Mouse (Mus musculus) liver, embryonic 14.5 days (tissue): ENCODE results near the gene Foxp2. TPM values are rescaled to one million over a fixed set of nuclear protein-coding genes. Genes with fewer than 3 reads are reported as not detected.

Experiments used
- ATAC-seq: fragments of 200-750 bp; cut with Nextera tagmentation; 2 replicates; pipeline ENCODE4 v1.8.0; 2017; ENCODE audit warnings: moderate number of reproducible peaks, mild to moderate bottlenecking, moderate library complexity; ENCODE audit not compliant: insufficient read depth
- DNase-seq, 3 experiments: peaks; one replicate each; pipeline ENCODE4 v3.0.0-alpha.2; 2012 to 2013; ENCODE audit warnings: low read depth in 3 of 3, low spot score in 3 of 3
- H3K27ac ChIP-seq: fragments of 300-500 bp; sonication (generic); 2 replicates; pipeline ENCODE4 v1.5.1; 2014; ENCODE audit warnings: moderate library complexity, mild to moderate bottlenecking, control low read depth, inconsistent platforms
- H3K27me3 ChIP-seq: fragments of 300-500 bp; sonication (generic); 2 replicates; pipeline ENCODE4 v1.6.1; 2014; ENCODE audit warnings: mild to moderate bottlenecking, low read length, moderate library complexity; ENCODE audit not compliant: control insufficient read depth, insufficient read depth
- H3K36me3 ChIP-seq: fragments of 300-500 bp; sonication (generic); replicated peaks from 2 replicates; pipeline ENCODE4 v1.6.1; 2014; ENCODE audit warnings: low read depth; ENCODE audit not compliant: control insufficient read depth, insufficient read depth
- H3K4me1 ChIP-seq, 2 experiments: fragments of 200-500 bp in 1 of 2; fragments of 300-500 bp in 1 of 2; sonication (generic) in 1 of 2; replicated peaks; 2 replicates each; pipeline ENCODE4 v1.6.1; 2012 to 2014; ENCODE audit warnings: antibody characterized with exemption in 1 of 2, inconsistent platforms in 1 of 2, low read length in 1 of 2; ENCODE audit not compliant: control insufficient read depth in 2 of 2, insufficient read depth in 2 of 2
- H3K4me2 ChIP-seq: fragments of 300-500 bp; sonication (generic); 2 replicates; pipeline ENCODE4 v1.6.1; 2014; ENCODE audit warnings: low read depth, mild to moderate bottlenecking, control low read depth, moderate library complexity
- H3K4me3 ChIP-seq, 2 experiments: fragments of 200-500 bp in 1 of 2; fragments of 300-500 bp in 1 of 2; sonication (generic) in 1 of 2; 2 replicates each; pipeline ENCODE4 v1.5.1; 2012 to 2014; ENCODE audit warnings: low read depth in 2 of 2, low read length in 2 of 2, mild to moderate bottlenecking in 2 of 2, control low read depth in 1 of 2, inconsistent platforms in 1 of 2, moderate library complexity in 1 of 2; ENCODE audit not compliant: insufficient read depth in 1 of 2
- H3K9ac ChIP-seq: fragments of 300-500 bp; sonication (generic); replicated peaks from 2 replicates; pipeline ENCODE4 v1.6.1; 2014; ENCODE audit warnings: mild to moderate bottlenecking, control low read depth, moderate library complexity
- H3K9me3 ChIP-seq: fragments of 300-500 bp; sonication (generic); 2 replicates; pipeline ENCODE4 v1.6.1; 2016; ENCODE audit warnings: low read length, mixed read lengths; ENCODE audit not compliant: control insufficient read depth
- CTCF ChIP-seq: IDR thresholded peaks from 2 replicates; pipeline ENCODE4 v1.5.1; 2016; ENCODE audit warnings: antibody characterized with exemption, low read depth, control low read depth
- EP300 ChIP-seq: IDR thresholded peaks from 2 replicates; pipeline ENCODE4 v1.6.1; 2016; ENCODE audit warnings: antibody characterized with exemption, low read depth
- WGBS: fragments of 180-500 bp; shearing (Covaris S2); extraction: QIAGEN DNeasy Blood & Tissue Kit; methylation state at CpG from one replicate; pipeline ENCODE4 v1.1.7; 2014; ENCODE audit not compliant: insufficient replicate concordance; 5-methylcytosine and 5-hydroxymethylcytosine counted together
- polyA plus RNA-seq, 2 experiments: library from polyadenylated mRNA; depleted of rRNA in 1 of 2; stranded (reverse) in 1 of 2; unstranded in 1 of 2; fragments of >200 nt; fragmentation: Nextera tagmentation in 1 of 2; extraction: Ambion mirVana in 1 of 2; gene quantifications; 2 replicates each; pipeline versions ENCODE4 v1.2.1 to v1.2.3; 2012 to 2014

The Foxp2 gene
- 0.25 and 0.27 TPM in 2 replicates for polyA plus RNA-seq (2012; rRNA removed)
- 0.18 and 0.28 TPM in 2 replicates for polyA plus RNA-seq (2014; fragmentation: Nextera tagmentation; extraction: Ambion mirVana)

GRCm38 (mm10) chr6:14901183-14901970, at the start of gene Foxp2:
Gene Foxp2 (plus strand): TSS chr6:14901349.
- WGBS: under 1% methylated on average over 80 of the region's 80 CpGs
- ATAC-seq: peak; percentile 44; the same call in 1 of the 2 replicates
- peak within 1 kb of the TSS; percentile 46 to 47 for H3K4me3 ChIP-seq
- peak within 1 kb of the TSS; percentile 54 for H3K4me2 ChIP-seq
- TF ChIP-seq CTCF (no peak), EP300 (no peak)
- H3K27ac ChIP-seq: no peak within 1 kb of the TSS
- H3K9me3 ChIP-seq: no peaks in the 10 kb centered on the region
- no peak within 1 kb of the TSS for H3K9ac ChIP-seq
- H3K36me3 ChIP-seq: no peaks in the 10 kb centered on the region
- H3K27me3 ChIP-seq: peaks cover 48% of the 10 kb centered on the region
- H3K4me1 ChIP-seq: 0 out of 4 replicates have a peak, but pooled peaks cover 0 to 2% of the 10 kb centered on the region in 2 experiments
- DNase-seq: no peak

GRCm38 (mm10) chr6:14885199-14885598, 15.9 kb upstream of the Foxp2 start:
- H3K4me1 ChIP-seq: no peaks in the 10 kb centered on the region
- DNase-seq (no peak), ATAC-seq (no peak)
- no peak overlapping the region for H3K4me3 ChIP-seq
- no peaks in the 10 kb centered on the region for H3K9me3 ChIP-seq
- H3K27ac ChIP-seq: no peak overlapping the region
- H3K9ac ChIP-seq: no peak overlapping the region
- no peaks in the 10 kb centered on the region for H3K27me3 ChIP-seq
- H3K4me2 ChIP-seq: no peak overlapping the region
- H3K36me3 ChIP-seq: no peaks in the 10 kb centered on the region
- no peak for TF ChIP-seq EP300
- TF ChIP-seq CTCF: no peak

- 0 out of 4 replicates have a peak, but pooled peaks cover 0 to 2% of the 10 kb centered on the region in 2 experiments for H3K4me1 ChIP-seq
- H3K4me2 ChIP-seq: no peak overlapping the region
- TF ChIP-seq CTCF (peak; percentile 12; the same call in 1 of the 2 replicates), EP300 (no peak)
- DNase-seq (no peak), ATAC-seq (no peak)
- H3K4me3 ChIP-seq: no peak overlapping the region
- no peaks in the 10 kb centered on the region for H3K36me3 ChIP-seq
- H3K9ac ChIP-seq: no peak overlapping the region
- H3K27me3 ChIP-seq: peaks cover 44% of the 10 kb centered on the region
- H3K9me3 ChIP-seq: no peaks in the 10 kb centered on the region
- no peak overlapping the region for H3K27ac ChIP-seq
- 7% methylated on average over 2 of the region's 2 CpGs for WGBS
These were observed 4.1 kb upstream of the Foxp2 start for GRCm38 (mm10) chr6:14897028-14897427.

- 0 out of 4 replicates have a peak, but pooled peaks cover 0 to 2% of the 10 kb centered on the region in 2 experiments for H3K4me1 ChIP-seq
- no peak overlapping the region; a peak in 1 of 4 replicates for H3K4me3 ChIP-seq
- no peaks in the 10 kb centered on the region for H3K36me3 ChIP-seq
- H3K9ac ChIP-seq: no peak overlapping the region
- no peak for TF ChIP-seq CTCF
- no peak for TF ChIP-seq EP300
- ATAC-seq (no peak), DNase-seq (no peak)
- H3K4me2 ChIP-seq: no peak overlapping the region; the same call in 1 of the 2 replicates
- no peaks in the 10 kb centered on the region for H3K9me3 ChIP-seq
- no peak overlapping the region for H3K27ac ChIP-seq
- peaks cover 48% of the 10 kb centered on the region for H3K27me3 ChIP-seq
- WGBS: 3% methylated on average over 31 of the region's 31 CpGs
These were observed 2.9 kb upstream of the Foxp2 start for GRCm38 (mm10) chr6:14898096-14898855.
